Mouse (Mus musculus) heart, adult 2 months (tissue): Measurements from ENCODE around the gene Gpr183.

Source experiments
- CTCF ChIP-seq: fragments of 200-600 bp; IDR thresholded peaks from 2 replicates; pipeline ENCODE4 v1.8.1; 2022; ENCODE audit warnings: antibody characterized with exemption, mild to moderate bottlenecking, moderate library complexity
- EP300 ChIP-seq: fragments of 200-500 bp; IDR thresholded peaks from 2 replicates; pipeline ENCODE4 v1.6.1; 2011; ENCODE audit warnings: low read depth, low read length, control low read depth; ENCODE audit not compliant: insufficient read depth
- POLR2A ChIP-seq: fragments of 200-500 bp; IDR thresholded peaks from 2 replicates; pipeline ENCODE4 v1.6.1; 2011; ENCODE audit warnings: mild to moderate bottlenecking, low read depth, low read length, control low read depth; ENCODE audit not compliant: insufficient read depth

DNA sequence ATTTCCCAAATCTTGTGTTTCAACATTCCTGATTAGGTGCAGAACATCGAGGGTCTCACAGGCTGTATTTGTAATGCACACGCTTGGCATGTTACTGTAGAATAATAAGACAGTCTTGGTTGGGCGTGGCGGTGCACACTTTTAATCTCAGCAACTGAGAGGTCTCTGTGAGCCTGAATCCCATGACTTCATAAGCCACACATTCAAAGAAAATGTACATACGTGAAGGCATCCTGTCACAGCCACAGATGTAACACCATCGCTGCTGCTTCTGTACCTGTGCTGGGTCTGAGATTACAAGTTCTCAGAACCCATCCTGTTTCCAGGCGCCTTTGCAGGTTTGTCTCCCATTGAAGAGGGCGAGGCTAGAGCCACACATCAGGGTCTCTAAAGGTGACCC, 46.8 kb upstream of the Gpr183 start:
- no peak for TF ChIP-seq CTCF
- no peak for TF ChIP-seq EP300
- no peak for TF ChIP-seq POLR2A
